Mouse (Mus musculus): Measurements from ENCODE around the gene Gp6.
A peak's percentile ranks its signal among the peaks of the same experiment; 100 is the strongest.
"Not testable (repeated sequence)": the region's sequence is repeated elsewhere in the genome, so short reads cannot be mapped to it uniquely, and the experiment has no call there.

The Gp6 gene

GRCm38 (mm10) chr7:4397730-4398129 is at the start of gene Gp6:
Gene Gp6, minus strand, starts transcription at chr7:4397744.
- DNase-seq (ENCODE audit: low spot score in 2 of 2), result no peak

GRCm38 (mm10) chr7:4447138-4447537 is 49.6 kb upstream of the Gp6 start:
- DNase-seq (ENCODE audit: low spot score in 2 of 2), result no peak

GRCm38 (mm10) chr7:4445216-4445791 is 47.8 kb upstream of the Gp6 start, which contains the start of gene Rdh13:
Gene Rdh13, minus strand, starts transcription at chr7:4445649.
- peak; percentile 83 to 90 for DNase-seq (ENCODE audit: low spot score in 2 of 2)

- no peak for DNase-seq (ENCODE audit: low spot score in 2 of 2)
Observed at GRCm38 (mm10) chr7:4440549-4440948, 43.0 kb upstream of the Gp6 start.

GRCm38 (mm10) chr7:4437721-4438120 is 40.2 kb upstream of the Gp6 start:
- no peak for DNase-seq (ENCODE audit: low spot score in 2 of 2)

GRCm38 (mm10) chr7:4432026-4432425 is 34.5 kb upstream of the Gp6 start:
- DNase-seq (ENCODE audit: low spot score in 2 of 2), result no peak

- DNase-seq (ENCODE audit: low spot score in 2 of 2), result peak; percentile 67 to 69
Observed at GRCm38 (mm10) chr7:4431548-4431947, 34.0 kb upstream of the Gp6 start.

GRCm38 (mm10) chr7:4430246-4430844 is 32.8 kb upstream of the Gp6 start:
- DNase-seq (ENCODE audit: low spot score in 2 of 2), result no peak

- peak; percentile 78 to 84 for DNase-seq (ENCODE audit: low spot score in 2 of 2)
Observed at GRCm38 (mm10) chr7:4427161-4427912, 29.8 kb upstream of the Gp6 start.

- DNase-seq (ENCODE audit: low spot score in 2 of 2), result no peak
Observed at GRCm38 (mm10) chr7:4420230-4420629, 22.7 kb upstream of the Gp6 start.

- no peak for DNase-seq (ENCODE audit: low spot score in 2 of 2)
Observed at GRCm38 (mm10) chr7:4419681-4420080, 22.1 kb upstream of the Gp6 start.

- not testable (repeated sequence) for DNase-seq (ENCODE audit: low spot score in 2 of 2)
Observed at GRCm38 (mm10) chr7:4412406-4412805, 14.9 kb upstream of the Gp6 start.

- no peak for DNase-seq (ENCODE audit: low spot score in 2 of 2)
Observed at GRCm38 (mm10) chr7:4373521-4373920, 24.0 kb downstream of the Gp6 start.

GRCm38 (mm10) chr7:4337509-4337908 is 60.0 kb downstream of the Gp6 start, which contains the start of gene Ncr1:
Gene Ncr1, plus strand, starts transcription at chr7:4337724.
- DNase-seq (ENCODE audit: low spot score in 2 of 2), result no peak

- no peak for DNase-seq (ENCODE audit: low spot score in 2 of 2)
Observed at GRCm38 (mm10) chr7:4323301-4323700, 74.2 kb downstream of the Gp6 start.
